Mouse (Mus musculus) midbrain, embryonic 16.5 days (tissue): ENCODE data around the gene Zfp513. TPM values are rescaled to one million over a fixed set of nuclear protein-coding genes. Genes with fewer than 3 reads are reported as not detected.

ENCODE experiments used
- ATAC-seq: fragments of 200-750 bp; cut with Nextera tagmentation; 2 replicates; pipeline ENCODE4 v1.8.0; 2017; ENCODE audit warnings: moderate TSS enrichment
- H3K27ac ChIP-seq: fragments of 300-500 bp; sonication (generic); 2 replicates; pipeline ENCODE4 v1.5.1; 2014; ENCODE audit warnings: mild to moderate bottlenecking, low read length, mixed read lengths
- H3K27me3 ChIP-seq: fragments of 300-500 bp; sonication (generic); 2 replicates; pipeline ENCODE4 v1.6.1; 2014; ENCODE audit warnings: low read depth, low read length, mixed read lengths; ENCODE audit not compliant: control insufficient read depth, insufficient read depth
- H3K36me3 ChIP-seq: fragments of 300-500 bp; sonication (generic); 2 replicates; pipeline ENCODE4 v1.6.1; 2014; ENCODE audit warnings: mild to moderate bottlenecking, low read length, moderate library complexity, mixed read lengths; ENCODE audit not compliant: control insufficient read depth, insufficient read depth
- H3K4me1 ChIP-seq: fragments of 300-500 bp; sonication (generic); 2 replicates; pipeline ENCODE4 v1.6.1; 2014; ENCODE audit warnings: mild to moderate bottlenecking, low read length, mixed read lengths; ENCODE audit not compliant: control insufficient read depth, insufficient read depth
- H3K4me2 ChIP-seq: fragments of 300-500 bp; sonication (generic); 2 replicates; pipeline ENCODE4 v1.6.1; 2014; ENCODE audit warnings: mild to moderate bottlenecking, low read length, mixed read lengths
- H3K4me3 ChIP-seq: fragments of 300-500 bp; sonication (generic); 2 replicates; pipeline ENCODE4 v1.5.1; 2014; ENCODE audit warnings: low read depth, mild to moderate bottlenecking, low read length, moderate library complexity, mixed read lengths
- H3K9ac ChIP-seq: fragments of 300-500 bp; sonication (generic); 2 replicates; pipeline ENCODE4 v1.6.1; 2014; ENCODE audit warnings: low read depth, low read length, mixed read lengths
- H3K9me3 ChIP-seq: fragments of 300-500 bp; sonication (generic); replicated peaks from 2 replicates; pipeline ENCODE4 v1.6.1; 2014; ENCODE audit warnings: mild to moderate bottlenecking, low read length, mixed read lengths; ENCODE audit not compliant: control insufficient read depth, poor library complexity, severe bottlenecking
- WGBS: fragments of 180-500 bp; shearing (Covaris S2); extraction: QIAGEN DNeasy Blood & Tissue Kit; methylation state at CpG from one replicate; pipeline ENCODE4 v1.1.7; 2014; 5-methylcytosine and 5-hydroxymethylcytosine counted together
- polyA plus RNA-seq: library from polyadenylated mRNA; unstranded; fragments of >200 nt; fragmentation: Nextera tagmentation; extraction: Ambion mirVana; gene quantifications from 2 replicates; pipeline ENCODE4 v1.2.1, GENCODE M21; 2015

Zfp513 gene
- 12.6 and 14.3 TPM in 2 replicates for polyA plus RNA-seq

DNA sequence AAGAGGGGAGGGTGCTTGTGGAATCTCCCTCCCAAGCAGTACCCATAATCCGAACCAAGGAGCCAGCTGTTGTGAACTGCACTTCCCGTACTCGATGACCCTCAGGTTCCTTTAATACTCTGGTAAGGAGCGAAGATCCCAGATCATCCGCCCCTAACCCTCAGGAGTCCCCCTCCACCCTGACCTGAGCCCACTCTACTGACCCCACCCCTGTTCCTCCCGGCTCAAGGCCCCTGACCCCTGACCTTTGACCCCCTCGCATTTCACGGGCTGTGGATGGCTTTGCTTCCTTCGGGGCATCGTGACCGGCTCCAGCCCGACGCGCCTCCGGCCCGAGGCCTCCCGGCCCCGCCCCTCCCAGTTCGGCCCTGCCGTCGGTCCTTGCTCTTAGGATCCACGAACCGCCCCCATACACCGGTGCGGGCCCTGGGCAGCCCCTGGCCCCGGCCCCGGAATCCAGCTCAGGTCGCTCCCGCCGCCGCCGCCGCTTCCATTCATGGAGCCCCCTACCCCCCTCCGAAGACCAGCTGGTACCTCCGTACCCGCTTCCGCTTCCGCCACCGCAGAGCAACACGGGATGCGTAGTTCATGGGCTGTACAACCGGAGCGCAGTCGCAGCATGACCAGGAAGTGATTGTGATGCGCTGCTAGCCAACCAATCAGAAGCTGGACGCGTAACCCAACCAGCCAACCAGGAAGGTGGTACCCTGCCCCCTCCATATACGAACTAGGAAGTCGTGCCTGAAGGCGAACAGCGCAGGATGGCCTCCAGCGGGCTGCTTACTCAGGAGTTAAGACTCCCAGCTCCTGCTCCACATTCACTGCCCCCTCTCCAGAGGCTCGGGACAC is at the start of gene Zfp513:
TSS of gene Zfp513 (minus strand) at position 562 of the 849 bp plus-strand sequence.
- Histone ChIP-seq H3K27me3 (no peaks in the 10 kb centered on the region), H3K36me3 (peaks cover 53% of the 10 kb centered on the region), H3K4me2 (peak within 1 kb of the TSS; percentile 94), H3K4me1 (peaks cover 16% of the 10 kb centered on the region), H3K9ac (peak within 1 kb of the TSS; percentile 89), H3K9me3 (peaks cover 5% of the 10 kb centered on the region), H3K4me3 (peak within 1 kb of the TSS; percentile 81), H3K27ac (peak within 1 kb of the TSS; percentile 83)
- ATAC-seq = peak; percentile 97
- under 1% methylated on average over 53 of the region's 53 CpGs for whole genome bisulfite sequencing

DNA sequence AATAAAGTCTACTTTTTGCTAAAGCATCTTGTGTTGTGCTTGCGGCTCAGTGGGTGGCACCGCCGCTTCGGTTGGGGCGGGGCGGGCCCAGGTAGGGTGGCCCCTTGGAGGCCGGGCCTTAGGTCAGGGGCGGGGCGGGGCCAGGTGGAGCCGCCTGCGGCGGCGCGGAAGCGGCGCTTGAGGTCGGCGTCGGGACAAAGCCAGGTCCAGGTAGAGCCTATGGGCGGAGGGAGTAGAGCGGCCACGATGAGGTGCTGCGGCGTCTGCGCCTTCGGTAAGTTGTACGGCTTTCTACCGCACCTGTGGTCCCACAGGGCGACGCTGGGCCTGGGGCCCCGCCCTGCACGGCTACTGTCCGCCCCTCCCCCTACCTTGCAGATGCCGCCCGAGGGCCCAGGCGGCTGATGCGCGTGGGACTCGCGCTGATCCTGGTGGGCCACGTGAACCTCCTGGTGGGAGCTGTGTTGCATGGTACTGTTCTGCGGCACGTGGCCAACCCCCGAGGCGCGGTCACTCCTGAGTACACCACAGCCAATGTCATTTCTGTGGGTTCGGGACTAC is 49.5 kb upstream of the Zfp513 start, which contains the start of gene Krtcap3:
TSS of gene Krtcap3 (plus strand) at position 151 of the 561 bp plus-strand sequence.
- Histone ChIP-seq H3K27ac (no peak within 1 kb of the TSS), H3K9ac (0 out of 2 replicates have a peak within 1 kb of the TSS, but pooled peaks have one; percentile 14), H3K4me3 (no peak within 1 kb of the TSS), H3K27me3 (no peaks in the 10 kb centered on the region), H3K9me3 (no peaks in the 10 kb centered on the region), H3K4me1 (no peaks in the 10 kb centered on the region), H3K36me3 (peaks cover 37% of the 10 kb centered on the region), H3K4me2 (no peak within 1 kb of the TSS)
- WGBS = 13% methylated on average over 42 of the region's 47 CpGs
- 0 out of 2 replicates have a peak, but pooled peaks have one; percentile 37 for ATAC-seq

DNA sequence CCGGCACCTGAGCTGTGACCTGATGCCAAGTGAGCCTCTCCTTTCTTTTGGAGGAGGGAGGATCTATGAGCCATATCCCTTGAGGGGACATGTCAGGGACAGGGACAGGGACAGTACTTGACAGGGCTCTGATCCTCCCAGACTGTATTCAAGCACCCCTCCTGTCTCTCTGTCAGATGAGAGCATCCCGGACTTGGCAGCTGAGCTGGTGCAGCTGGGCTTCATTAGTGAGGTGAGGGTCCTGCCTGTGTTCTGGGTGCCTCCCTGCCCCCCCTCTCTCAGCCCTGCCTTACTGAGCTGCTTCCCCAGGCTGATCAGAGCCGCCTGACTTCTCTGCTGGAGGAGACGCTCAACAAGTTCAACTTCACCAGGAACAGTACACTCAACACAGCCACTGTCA is 48.6 kb upstream of the Zfp513 start:
- ATAC-seq = peak; percentile 41; the same call in 1 of the 2 replicates

DNA sequence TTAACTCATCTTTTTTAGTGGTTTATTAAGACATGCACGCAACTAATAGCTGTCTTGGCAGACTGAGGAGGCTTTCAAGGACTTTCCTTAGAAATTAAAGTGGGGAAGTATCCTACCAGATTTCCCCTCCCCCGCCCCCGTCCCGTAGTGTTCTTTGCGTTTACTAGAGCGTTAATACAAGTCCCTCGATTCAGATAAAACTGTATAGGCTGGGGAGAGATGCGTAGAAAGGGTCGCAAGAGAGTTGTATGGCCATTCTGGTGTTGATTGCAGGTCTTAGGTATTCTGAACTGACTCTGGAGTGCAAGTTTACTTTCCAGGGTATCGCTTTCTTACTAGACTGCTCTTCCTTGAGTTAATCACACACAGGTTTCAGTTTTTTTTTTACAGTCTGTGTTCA is 40.1 kb upstream of the Zfp513 start:
- Histone ChIP-seq H3K4me3 (peak overlapping the region; percentile 92), H3K4me1 (peaks cover 8% of the 10 kb centered on the region), H3K36me3 (peaks cover 27% of the 10 kb centered on the region), H3K9me3 (no peaks in the 10 kb centered on the region), H3K27ac (no peak overlapping the region), H3K9ac (peak overlapping the region; percentile 93), H3K27me3 (no peaks in the 10 kb centered on the region), H3K4me2 (peak overlapping the region; percentile 80)
- no peak for ATAC-seq
- 19% methylated on average over 10 of the region's 10 CpGs for WGBS

More for the DNA sequence above, 48.6 kb upstream of the Zfp513 start:
- Histone ChIP-seq H3K4me1 (no peaks in the 10 kb centered on the region), H3K9me3 (no peaks in the 10 kb centered on the region), H3K4me3 (no peak overlapping the region), H3K27me3 (no peaks in the 10 kb centered on the region), H3K9ac (no peak overlapping the region), H3K27ac (no peak overlapping the region), H3K4me2 (no peak overlapping the region), H3K36me3 (peaks cover 41% of the 10 kb centered on the region)
- 54% methylated on average over 4 of the region's 4 CpGs for WGBS

DNA sequence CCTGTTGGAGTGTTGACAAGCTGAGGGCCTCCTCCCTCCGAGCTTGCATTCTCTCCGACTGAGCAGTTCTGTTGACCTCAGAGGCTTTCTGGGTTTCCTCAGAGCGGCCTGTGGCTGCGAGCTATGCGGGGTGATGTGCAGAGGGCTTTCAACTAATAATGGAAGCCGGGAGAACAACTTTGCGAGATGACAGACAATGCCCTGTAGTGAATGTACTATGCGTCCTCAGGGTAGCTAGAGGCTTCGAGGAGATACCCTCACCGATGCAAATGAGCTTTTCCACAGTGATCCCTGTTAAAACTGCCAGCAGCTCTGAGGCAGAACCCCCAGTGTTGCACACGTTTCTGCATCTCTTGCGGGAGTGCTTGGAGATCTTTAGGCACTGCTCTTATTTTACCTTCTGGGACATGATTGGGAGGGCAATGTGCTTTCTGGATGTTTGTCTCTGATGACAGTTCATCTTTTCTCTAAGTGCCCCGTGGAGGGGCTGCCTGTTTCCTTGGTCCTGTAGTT is 39.5 kb upstream of the Zfp513 start:
- WGBS = under 1% methylated on average over 13 of the region's 13 CpGs
- H3K9ac ChIP-seq = peak overlapping the region; percentile 93
- H3K4me3 ChIP-seq = peak overlapping the region; percentile 92
- peaks cover 8% of the 10 kb centered on the region for H3K4me1 ChIP-seq
- peak overlapping the region; percentile 80 for H3K4me2 ChIP-seq
- H3K9me3 ChIP-seq = no peaks in the 10 kb centered on the region; the same call in 1 of the 2 replicates
- peak overlapping the region; percentile 97 for H3K27ac ChIP-seq
- ATAC-seq = no peak; the same call in 1 of the 2 replicates
- peaks cover 27% of the 10 kb centered on the region for H3K36me3 ChIP-seq
- H3K27me3 ChIP-seq = no peaks in the 10 kb centered on the region

DNA sequence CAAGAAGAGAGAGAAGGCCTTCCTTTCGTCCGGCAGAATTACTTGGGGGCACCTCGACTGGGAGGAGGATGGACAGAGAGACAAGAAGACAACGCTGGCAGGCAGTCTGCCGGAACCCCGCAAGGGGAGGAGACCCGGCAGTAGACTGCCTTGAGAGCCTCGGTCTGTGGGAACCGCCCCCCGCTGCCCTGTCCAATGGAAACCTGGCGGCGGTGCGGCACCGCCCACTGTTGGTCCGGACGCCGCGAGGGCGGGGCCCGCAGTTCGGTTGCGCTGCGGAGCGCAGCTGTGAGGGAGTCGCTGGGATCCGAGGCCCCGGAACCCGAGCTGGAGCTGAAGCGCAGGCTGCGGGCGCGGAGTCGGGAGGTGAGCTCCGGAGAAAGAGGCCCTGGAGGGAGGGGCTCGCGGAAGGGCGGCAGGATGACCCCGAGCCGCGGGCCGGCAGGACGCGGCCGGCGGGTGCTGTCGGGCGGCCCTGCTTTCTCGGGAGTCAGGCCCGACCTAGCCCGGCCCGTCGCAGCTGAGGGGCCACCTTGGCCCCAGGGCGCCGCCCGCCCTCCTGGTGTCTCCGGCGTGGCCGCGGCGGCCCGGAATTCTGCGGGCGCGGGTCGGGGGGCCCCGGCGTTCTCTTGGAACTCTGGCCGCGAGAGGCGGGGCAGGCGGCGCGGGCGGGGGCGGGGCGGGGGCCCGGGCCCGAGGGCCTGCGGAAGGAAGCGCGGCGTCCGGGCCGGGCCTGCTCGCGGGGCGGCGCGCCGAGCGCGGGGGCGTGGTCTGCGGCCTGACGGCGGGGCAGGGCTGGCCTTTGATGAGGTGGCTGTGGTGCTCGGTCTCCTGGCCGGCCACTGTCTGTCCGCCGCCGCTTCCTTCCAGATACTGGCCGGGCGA is 38.8 kb upstream of the Zfp513 start, which contains the start of the genes Nrbp1 and Gm9970:
TSS of gene Nrbp1 (plus strand) at position 228 of the 885 bp plus-strand sequence.
TSS of gene Gm9970 (minus strand) at position 596 of the 885 bp plus-strand sequence.
- Histone ChIP-seq H3K36me3 (peaks cover 21% of the 10 kb centered on the region), H3K4me3 (peak within 1 kb of the TSS; percentile 92), H3K27me3 (no peaks in the 10 kb centered on the region), H3K4me2 (peak within 1 kb of the TSS; percentile 80), H3K4me1 (peaks cover 8% of the 10 kb centered on the region), H3K9ac (peak within 1 kb of the TSS; percentile 93), H3K9me3 (no peaks in the 10 kb centered on the region; the same call in 1 of the 2 replicates), H3K27ac (peak within 1 kb of the TSS; percentile 97)
- ATAC-seq = peak; percentile 99
- 0% methylated on average over 66 of the region's 103 CpGs for WGBS

DNA sequence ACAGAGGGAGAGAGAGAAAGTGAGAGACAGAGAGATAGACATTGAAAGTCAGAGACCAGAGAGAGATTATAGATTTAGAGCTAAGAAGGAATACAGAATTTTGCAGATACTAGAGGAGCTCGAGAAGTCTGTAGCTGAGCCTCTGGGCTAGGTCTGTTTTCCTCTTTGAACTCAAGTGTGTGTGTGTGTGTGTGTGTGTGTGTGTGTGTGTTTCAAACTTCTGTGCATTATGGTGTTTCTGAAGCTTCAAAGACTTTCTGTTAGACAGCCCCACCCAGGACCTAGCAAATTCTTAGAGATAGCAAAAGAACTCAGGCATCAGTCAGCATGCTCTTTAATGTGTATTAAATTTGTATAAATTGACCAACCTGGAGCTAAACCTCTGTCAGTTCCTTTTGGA is 24.5 kb upstream of the Zfp513 start:
- Histone ChIP-seq H3K9ac (no peak overlapping the region), H3K27me3 (no peaks in the 10 kb centered on the region), H3K4me2 (no peak overlapping the region), H3K4me1 (peaks cover 8% of the 10 kb centered on the region; the same call in 1 of the 2 replicates), H3K27ac (no peak overlapping the region), H3K9me3 (no peaks in the 10 kb centered on the region), H3K36me3 (no peaks in the 10 kb centered on the region), H3K4me3 (no peak overlapping the region)
- 70% methylated on average over 1 of the region's 1 CpGs for WGBS
- ATAC-seq = no peak

DNA sequence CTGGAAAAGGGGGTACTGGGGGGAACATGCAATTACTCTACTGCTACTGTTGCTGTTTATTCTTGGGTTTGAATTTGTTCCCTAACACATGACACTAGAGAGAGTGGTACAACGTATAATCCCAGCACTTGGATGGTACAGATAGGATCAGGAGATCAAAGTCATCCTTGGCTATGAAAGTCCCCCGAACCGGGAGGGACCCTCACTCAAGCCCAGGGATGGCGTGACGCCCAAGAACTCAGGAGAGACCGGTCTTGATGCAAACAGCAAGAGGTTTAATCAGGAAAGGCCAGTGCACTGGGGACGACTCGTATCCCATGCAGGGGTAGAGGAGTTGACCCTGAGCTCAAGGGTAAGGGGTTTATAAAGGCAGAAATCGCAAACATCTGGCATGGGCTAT is 20.6 kb upstream of the Zfp513 start:
- no peaks in the 10 kb centered on the region for H3K36me3 ChIP-seq
- no peaks in the 10 kb centered on the region for H3K9me3 ChIP-seq
- no peak overlapping the region for H3K4me2 ChIP-seq
- H3K27ac ChIP-seq = no peak overlapping the region
- no peak for ATAC-seq
- H3K9ac ChIP-seq = no peak overlapping the region
- no peaks in the 10 kb centered on the region for H3K27me3 ChIP-seq
- 98% methylated on average over 9 of the region's 9 CpGs for WGBS
- peaks cover 21% of the 10 kb centered on the region for H3K4me1 ChIP-seq
- H3K4me3 ChIP-seq = no peak overlapping the region
